Mouse (Mus musculus) midbrain, embryonic 12.5 days (tissue): ENCODE measurements around the gene Gm21190. TPM values are rescaled to one million over a fixed set of nuclear protein-coding genes. Genes with fewer than 3 reads are reported as not detected.
"Not testable (repeated sequence)": the region's sequence is repeated elsewhere in the genome, so short reads cannot be mapped to it uniquely, and the experiment has no call there.

ENCODE experiments used
- ATAC-seq: fragments of 200-750 bp; cut with Nextera tagmentation; 2 replicates; pipeline ENCODE4 v1.8.0; 2017; ENCODE audit warnings: low read depth, moderate TSS enrichment, moderate library complexity; ENCODE audit not compliant: low FRiP score
- H3K27ac ChIP-seq: fragments of 300-500 bp; sonication (generic); replicated peaks from 2 replicates; pipeline ENCODE4 v1.5.1; 2016; ENCODE audit warnings: mild to moderate bottlenecking
- H3K27me3 ChIP-seq: fragments of 300-500 bp; sonication (generic); 2 replicates; pipeline ENCODE4 v1.6.1; 2016; ENCODE audit warnings: mild to moderate bottlenecking
- H3K36me3 ChIP-seq: fragments of 300-500 bp; sonication (generic); 2 replicates; pipeline ENCODE4 v1.6.1; 2016
- H3K4me1 ChIP-seq: fragments of 300-500 bp; sonication (generic); 2 replicates; pipeline ENCODE4 v1.6.1; 2016
- H3K4me2 ChIP-seq: fragments of 300-500 bp; sonication (generic); replicated peaks from 2 replicates; pipeline ENCODE4 v1.6.1; 2016; ENCODE audit warnings: mild to moderate bottlenecking, moderate library complexity
- H3K4me3 ChIP-seq: fragments of 300-500 bp; sonication (generic); 2 replicates; pipeline ENCODE4 v1.5.1; 2016; ENCODE audit warnings: mild to moderate bottlenecking
- H3K9ac ChIP-seq: fragments of 300-500 bp; sonication (generic); replicated peaks from 2 replicates; pipeline ENCODE4 v1.6.1; 2016; ENCODE audit warnings: mild to moderate bottlenecking, moderate library complexity
- H3K9me3 ChIP-seq: fragments of 300-500 bp; sonication (generic); 2 replicates; pipeline ENCODE4 v1.6.1; 2016; ENCODE audit warnings: mild to moderate bottlenecking
- WGBS: fragments of 180-500 bp; shearing (Covaris S2); methylation state at CpG from one replicate; pipeline ENCODE4 v1.1.7; 2016; 5-methylcytosine and 5-hydroxymethylcytosine counted together
- polyA plus RNA-seq: library from polyadenylated mRNA; unstranded; fragments of >200 nt; fragmentation: Nextera tagmentation; extraction: Ambion mirVana; gene quantifications from 2 replicates; pipeline ENCODE4 v1.2.1, GENCODE M21; 2016

The Gm21190 gene
- polyA plus RNA-seq, 1 experiment from 2014 or later = not detected

DNA sequence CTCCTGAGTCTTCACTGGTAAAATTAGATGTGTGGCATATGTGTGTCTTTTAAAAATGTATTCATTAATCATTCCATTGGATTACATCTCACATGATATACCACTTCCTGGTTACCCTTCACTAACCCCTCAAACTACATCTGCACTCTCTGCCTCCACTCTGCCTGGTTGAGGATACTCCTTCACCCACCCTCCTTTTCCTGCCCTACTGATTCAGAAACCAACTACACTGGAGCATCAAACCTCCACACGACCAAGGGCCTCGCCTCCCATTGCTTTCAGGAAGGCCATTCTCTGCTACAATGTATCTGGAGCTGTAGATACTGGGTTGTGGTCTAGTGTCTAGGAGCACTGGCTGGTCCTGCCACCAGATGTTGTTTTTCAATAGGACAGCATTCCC lies 46.2 kb downstream of the Gm21190 start:
- not testable (repeated sequence) for ATAC-seq, H3K36me3 ChIP-seq, H3K4me1 ChIP-seq, H3K27ac ChIP-seq, H3K9ac ChIP-seq, H3K27me3 ChIP-seq, H3K4me2 ChIP-seq, H3K4me3 ChIP-seq
- H3K9me3 ChIP-seq = peaks cover 32% of the 10 kb centered on the region
- WGBS = 55% methylated on average over 2 of the region's 2 CpGs

- not testable (repeated sequence) for H3K9ac ChIP-seq, H3K27ac ChIP-seq, H3K4me3 ChIP-seq, H3K27me3 ChIP-seq, ATAC-seq, H3K36me3 ChIP-seq, H3K4me1 ChIP-seq, H3K4me2 ChIP-seq
- 71% methylated on average over 1 of the region's 1 CpGs for WGBS
- peaks cover 26% of the 10 kb centered on the region for H3K9me3 ChIP-seq
Measured at GRCm38 (mm10) chr5:15476423-15476822, 52.6 kb downstream of the Gm21190 start, which contains the start of gene Gm21149. TSS of gene Gm21149 (minus strand) at chr5:15476523.

Other genes with a start within 250 kb of the Gm21190 start
- gene Gm21149, start 52.7 kb downstream of the Gm21190 start, polyA plus RNA-seq = not detected in 2 replicates
- gene Gm21083, start 48.1 kb upstream of the Gm21190 start, polyA plus RNA-seq = not detected in 2 replicates
- gene Speer4d, start 89.8 kb upstream of the Gm21190 start, polyA plus RNA-seq = not detected in 2 replicates
- not detected in 2 replicates for gene 4930572O03Rik, start 127.8 kb upstream of the Gm21190 start, polyA plus RNA-seq
- not detected in 2 replicates for gene Speer4c, start 185.0 kb upstream of the Gm21190 start, polyA plus RNA-seq